Mouse (Mus musculus): Measurements from ENCODE around the gene Snrpf.
A peak's percentile ranks its signal among the peaks of the same experiment; 100 is the strongest.
"Not testable (repeated sequence)": the region's sequence is repeated elsewhere in the genome, so short reads cannot be mapped to it uniquely, and the experiment has no call there.

The Snrpf gene

GRCm38 (mm10) chr10:93574966-93575365 lies 14.5 kb downstream of the Snrpf start:
- no peak for DNase-seq

DNA sequence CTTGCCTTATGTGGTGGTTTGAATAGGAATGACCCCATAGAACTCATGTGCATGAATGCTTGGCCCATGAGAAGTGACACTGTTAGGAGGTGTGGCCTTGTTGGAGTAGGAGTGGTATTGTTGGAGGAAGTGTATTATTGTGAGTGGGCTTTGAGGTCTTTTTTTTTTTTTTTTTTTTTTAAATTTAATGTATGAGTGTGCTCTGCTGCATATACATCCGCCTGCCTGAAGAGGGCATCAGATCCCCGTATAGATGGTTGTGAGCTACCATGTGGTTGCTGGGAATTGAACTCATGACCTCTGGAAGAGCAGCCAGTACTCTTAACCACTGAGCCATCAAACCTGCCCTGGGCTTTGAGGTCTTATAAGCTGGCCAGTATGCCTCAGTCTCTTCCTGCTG lies 17.3 kb downstream of the Snrpf start:
- DNase-seq = no peak

DNA sequence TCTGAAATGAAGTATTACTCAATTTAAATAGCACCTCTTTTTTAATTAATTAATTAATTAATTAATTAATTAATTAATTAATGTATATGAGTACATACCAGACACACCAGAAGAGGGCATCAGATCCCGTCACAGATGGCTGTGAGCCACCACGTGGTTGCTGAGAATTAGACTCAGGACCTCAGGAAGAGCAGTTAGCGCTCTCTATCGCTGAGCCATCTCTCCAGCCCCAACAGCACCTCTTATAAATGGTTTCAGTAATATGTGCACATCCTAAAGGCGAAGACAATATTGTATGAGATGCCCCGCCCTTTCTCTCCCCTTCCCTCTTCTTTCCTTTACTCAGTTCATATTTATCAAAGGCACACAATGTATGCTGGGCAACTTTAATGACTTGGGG lies 20.8 kb downstream of the Snrpf start:
- DNase-seq = no peak

DNA sequence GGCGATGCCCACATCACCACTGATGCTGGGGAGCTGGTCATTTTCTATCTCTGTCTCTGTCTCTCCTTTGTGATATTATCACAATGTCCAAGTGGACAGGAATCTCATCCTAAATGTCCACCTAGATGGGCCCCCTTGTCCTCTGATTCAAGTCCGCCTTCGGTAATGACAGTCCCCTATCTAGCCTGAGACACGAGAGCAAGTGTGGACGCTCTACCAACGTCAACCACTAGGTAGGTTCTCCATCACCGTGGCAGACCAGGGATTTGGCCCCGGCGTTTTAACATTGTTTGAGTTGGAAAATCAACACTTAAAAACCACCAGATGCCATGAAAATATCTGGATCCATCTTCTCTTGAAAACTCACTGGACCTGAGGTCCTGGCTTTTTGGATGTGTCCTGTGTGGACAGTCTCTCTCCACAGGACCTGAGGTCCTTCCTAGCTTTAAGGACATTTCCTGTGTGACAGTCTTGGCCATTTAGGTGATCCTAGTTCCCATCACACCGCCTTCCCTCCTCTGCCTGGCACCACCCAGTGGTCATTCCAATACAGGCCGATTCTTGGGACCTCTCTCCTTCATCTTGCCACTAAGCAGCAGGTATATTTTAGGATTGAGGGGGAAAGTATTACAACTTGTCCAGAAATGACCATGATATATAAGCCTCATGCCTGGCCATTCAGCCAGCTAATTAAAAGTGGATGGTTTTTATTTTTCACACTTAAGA lies 21.5 kb downstream of the Snrpf start:
- DNase-seq = no peak

DNA sequence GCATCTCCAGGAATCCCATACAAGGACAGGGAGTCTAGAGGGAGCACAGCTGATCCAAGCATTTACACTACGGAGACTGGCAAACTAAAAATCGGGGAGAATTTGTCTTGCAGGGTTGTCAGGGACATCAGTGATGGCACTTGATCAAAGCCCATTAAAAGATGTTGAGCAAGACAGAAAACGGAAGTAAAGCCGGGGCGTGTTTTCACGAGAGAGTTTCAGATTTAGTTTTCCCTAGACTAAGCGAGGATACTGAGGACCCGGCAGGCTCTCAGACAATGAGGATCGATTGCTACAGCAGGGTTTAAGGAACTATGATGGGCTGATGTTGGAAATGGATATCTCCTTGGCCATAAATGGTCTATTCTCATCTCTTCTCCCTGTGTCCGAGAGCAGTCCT lies 22.4 kb downstream of the Snrpf start:
- DNase-seq = no peak

- no peak for DNase-seq
Measured at GRCm38 (mm10) chr10:93564518-93565090, 24.9 kb downstream of the Snrpf start.

- no peak for DNase-seq
Measured at GRCm38 (mm10) chr10:93559786-93560185, 29.7 kb downstream of the Snrpf start.

- not testable (repeated sequence) for DNase-seq
Measured at GRCm38 (mm10) chr10:93557971-93558370, 31.5 kb downstream of the Snrpf start.

DNA sequence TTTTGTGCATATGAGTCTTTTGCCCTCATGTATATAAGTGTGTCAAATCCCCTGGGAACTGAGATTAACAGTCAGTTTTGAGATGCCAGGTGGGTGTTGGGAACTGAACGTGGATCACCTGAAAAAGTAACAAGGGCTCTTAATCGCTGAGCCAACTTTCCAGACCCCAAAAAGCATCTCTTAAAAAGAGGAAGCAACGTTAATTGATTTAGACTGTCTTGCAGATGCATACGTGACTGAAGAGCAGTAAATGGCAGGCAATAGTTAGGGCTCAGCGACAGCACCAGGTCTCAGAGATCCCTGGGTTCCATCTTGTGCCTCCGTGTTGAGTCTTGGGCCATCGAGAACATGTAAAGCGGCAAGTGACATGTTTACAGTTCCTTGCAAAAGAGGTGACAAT lies 36.9 kb downstream of the Snrpf start:
- DNase-seq = no peak

DNA sequence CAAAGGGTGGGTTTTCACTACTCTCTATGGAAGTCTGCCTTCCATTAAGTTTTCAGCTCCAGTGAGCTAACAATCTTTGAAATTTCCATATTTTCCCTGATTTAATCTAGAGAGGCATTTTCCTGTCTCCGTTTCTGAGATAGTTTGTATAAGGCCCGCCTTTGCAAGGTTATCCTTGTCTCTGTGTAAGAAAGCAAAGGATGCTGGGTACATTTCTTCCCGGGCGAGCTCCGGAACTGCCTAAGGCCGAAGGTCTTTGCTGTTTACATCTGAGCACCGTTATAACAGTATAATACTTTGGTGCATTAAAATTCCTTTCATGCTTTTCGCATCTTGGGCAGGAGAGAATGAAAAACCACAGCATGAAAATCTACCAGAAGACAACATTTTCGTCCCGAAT lies 39.7 kb downstream of the Snrpf start:
- DNase-seq = no peak

- peak; percentile 80 to 90 for DNase-seq
Measured at GRCm38 (mm10) chr10:93548991-93549390, 40.5 kb downstream of the Snrpf start.

GRCm38 (mm10) chr10:93547741-93548270 lies 41.7 kb downstream of the Snrpf start:
- DNase-seq = no peak

- no peak for DNase-seq
Measured at GRCm38 (mm10) chr10:93544172-93544571, 45.3 kb downstream of the Snrpf start.

DNA sequence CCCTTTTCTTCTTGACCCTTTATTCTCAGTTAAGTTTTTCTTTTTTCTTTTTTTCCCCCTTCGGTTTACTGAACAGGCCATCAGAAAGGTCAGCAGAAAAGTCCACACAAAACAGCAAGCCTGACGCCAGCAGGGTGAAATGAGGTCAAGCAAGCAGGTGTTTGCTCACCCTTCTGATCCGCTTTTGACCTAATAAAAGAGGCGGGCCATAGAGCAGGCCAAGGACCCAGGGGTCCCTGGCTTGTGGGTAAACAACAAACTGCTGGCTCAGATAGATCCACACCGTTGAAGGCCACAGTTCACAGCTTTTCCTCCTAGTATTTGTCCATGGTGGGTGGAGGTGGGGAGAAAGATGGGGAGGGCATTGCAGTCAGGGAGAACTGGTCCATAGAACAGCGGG lies 46.3 kb downstream of the Snrpf start:
- DNase-seq = peak; percentile 14 to 17

- DNase-seq = no peak
Measured at GRCm38 (mm10) chr10:93542356-93542755, 47.1 kb downstream of the Snrpf start.

DNA sequence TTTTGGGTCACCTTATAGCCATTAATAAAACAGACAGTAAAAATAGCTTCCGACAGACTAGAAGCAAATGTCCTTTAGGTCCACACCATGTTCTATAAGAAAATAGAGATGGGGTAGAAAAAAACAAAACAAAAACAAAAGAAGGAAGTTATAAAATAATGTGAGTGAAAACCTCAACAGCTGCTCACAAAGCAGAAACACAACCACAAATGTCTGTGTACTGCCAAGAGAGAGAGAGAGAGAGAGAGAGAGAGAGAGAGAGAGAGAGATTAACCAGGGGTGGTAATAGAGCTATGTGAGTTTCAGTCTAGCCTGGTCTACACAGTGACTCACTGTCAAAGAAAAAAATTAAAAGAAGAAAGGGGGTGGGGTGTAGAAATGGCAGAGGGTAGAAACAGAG lies 47.9 kb downstream of the Snrpf start:
- DNase-seq = no peak

GRCm38 (mm10) chr10:93540431-93541210 lies 48.9 kb downstream of the Snrpf start, which contains the start of gene Ccdc38:
Gene Ccdc38, plus strand, starts transcription at chr10:93540632.
- peak; percentile 7 to 21 for DNase-seq

DNA sequence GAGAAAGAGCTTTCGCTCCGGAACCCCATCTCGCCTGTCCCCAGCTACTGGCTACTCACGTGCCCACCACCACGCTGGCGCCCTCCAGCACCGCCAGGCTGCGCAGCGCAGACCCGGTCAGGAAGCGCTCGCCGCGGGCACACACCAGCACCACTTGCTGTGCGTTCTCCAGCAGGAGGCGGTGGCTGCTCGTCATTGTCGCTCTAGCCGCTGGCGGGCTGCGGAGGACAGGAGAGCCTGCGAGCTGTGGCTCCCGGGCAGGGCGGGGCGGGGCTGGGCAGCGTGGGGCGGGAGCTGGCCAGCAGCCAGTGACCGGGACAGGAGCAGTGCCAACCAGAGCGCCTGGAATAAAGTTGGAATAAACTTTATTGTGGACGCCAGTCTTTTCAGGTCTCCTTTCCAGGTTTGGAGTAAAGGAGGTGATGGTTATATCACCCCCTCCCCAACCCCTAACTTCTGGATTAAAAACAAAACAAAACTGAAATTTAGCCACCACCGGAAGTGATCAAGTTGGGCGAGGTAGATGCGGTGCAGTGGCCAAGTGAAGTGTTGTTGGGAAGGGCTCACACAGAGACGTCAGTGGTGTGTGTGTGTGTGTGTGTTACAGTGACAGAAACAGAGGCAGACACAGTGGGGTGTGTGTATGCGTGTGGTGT lies 49.6 kb downstream of the Snrpf start, which contains the start of gene Amdhd1:
Gene Amdhd1 (minus strand): TSS at position 259 of the 656 bp plus-strand sequence.
- DNase-seq = peak; percentile 85 to 91

- DNase-seq = peak; percentile 12 to 32
Measured at GRCm38 (mm10) chr10:93538818-93539217, 50.7 kb downstream of the Snrpf start.

- peak; percentile 12 to 17 for DNase-seq
Measured at GRCm38 (mm10) chr10:93538287-93538686, 51.2 kb downstream of the Snrpf start.
